Mouse (Mus musculus): ENCODE measurements around the gene Gm42878. TPM values are rescaled to one million over a fixed set of nuclear protein-coding genes. Genes with fewer than 3 reads are reported as not detected.

Gene Gm42878
- polyA plus RNA-seq, 1 experiment from 2014 or later: not detected

DNA sequence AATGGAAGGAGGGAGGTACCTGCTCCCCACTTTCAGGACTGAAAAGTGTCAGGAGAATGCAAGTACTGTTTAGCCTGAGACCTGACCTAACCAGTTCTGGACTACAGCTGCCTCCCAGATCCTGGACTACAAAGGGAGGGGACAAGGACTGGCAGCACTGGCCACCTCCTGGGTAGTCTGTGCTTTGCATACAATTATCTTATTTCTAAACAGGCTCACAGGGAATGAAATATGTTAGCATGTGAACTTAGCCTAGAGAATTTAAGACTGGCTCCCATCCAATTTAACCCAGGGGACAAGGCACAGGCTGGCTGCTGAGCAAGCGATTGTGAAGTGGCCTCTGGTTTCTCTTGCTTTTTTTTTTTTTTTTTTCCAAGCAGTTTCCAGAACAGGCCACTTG, 25.5 kb upstream of the Gm42878 start:
- DNase-seq (ENCODE audit: low spot score): no peak

GRCm38 (mm10) chr5:121569881-121570420, 24.7 kb upstream of the Gm42878 start:
- H3K36me3 ChIP-seq (ENCODE audit: control insufficient read depth, insufficient read depth, low read length): peaks cover 18% of the 10 kb centered on the region

More for the DNA sequence above, 25.5 kb upstream of the Gm42878 start:
- Histone ChIP-seq H3K36me3 (ENCODE audit: control insufficient read depth, insufficient read depth, low read length) (peaks cover 18% of the 10 kb centered on the region), H3K9me3 (ENCODE audit: control insufficient read depth, low read length) (no peaks in the 10 kb centered on the region), H3K27me3 (ENCODE audit: control insufficient read depth, insufficient read depth, low read length) (no peaks in the 10 kb centered on the region), H3K9ac (ENCODE audit: low read length) (no peak overlapping the region), H3K4me2 (ENCODE audit: low read depth, severe bottlenecking) (no peak overlapping the region), H3K4me1 (ENCODE audit: control insufficient read depth, insufficient read depth, low read length) (no peaks in the 10 kb centered on the region), H3K27ac (replicated peaks; ENCODE audit: low read depth, low read length) (no peak overlapping the region), H3K4me3 (ENCODE audit: low read depth, low read length) (no peak overlapping the region)
- WGBS: 85% methylated on average over 1 of the region's 1 CpGs
- no peak for ATAC-seq (ENCODE audit: insufficient number of reproducible peaks, low FRiP score, low TSS enrichment, low read depth)

DNA sequence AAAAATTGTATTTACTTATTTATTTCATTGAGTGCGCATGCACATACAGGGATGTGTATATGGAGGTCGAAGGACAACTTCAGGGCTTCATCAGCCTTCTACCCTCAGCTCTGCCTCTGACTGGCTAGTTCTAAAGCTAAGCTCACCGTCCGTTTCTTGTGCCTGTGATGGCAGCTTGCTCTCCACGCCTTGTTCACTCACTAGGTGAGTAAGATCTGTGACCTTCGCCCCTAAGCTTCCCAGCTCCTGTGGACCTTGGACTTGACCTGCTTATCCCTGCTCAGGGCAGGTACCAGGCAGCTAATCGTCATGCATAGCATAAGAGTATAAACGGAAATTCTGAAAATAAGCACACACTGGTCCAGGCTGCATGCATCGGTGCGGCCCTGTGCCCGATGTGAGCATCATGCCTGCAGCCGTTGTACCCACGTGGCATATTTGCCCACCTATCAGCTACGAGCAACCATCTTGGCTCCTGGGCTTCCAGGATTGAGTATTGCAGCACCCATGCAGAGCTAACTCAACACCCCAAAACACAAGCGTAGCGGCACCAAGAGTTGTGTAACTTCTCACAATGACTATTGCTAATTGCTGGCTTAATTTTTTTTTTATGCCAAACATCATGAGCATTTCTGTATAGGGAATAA, 20.9 kb upstream of the Gm42878 start:
- ATAC-seq (ENCODE audit: insufficient number of reproducible peaks, low FRiP score, low TSS enrichment, low read depth): no peak
- 95% methylated on average over 16 of the region's 16 CpGs for WGBS
- no peak for DNase-seq (ENCODE audit: low spot score)
- Histone ChIP-seq H3K9ac (ENCODE audit: low read length) (no peak overlapping the region), H3K4me3 (ENCODE audit: low read depth, low read length) (no peak overlapping the region), H3K27me3 (ENCODE audit: control insufficient read depth, insufficient read depth, low read length) (no peaks in the 10 kb centered on the region), H3K36me3 (ENCODE audit: control insufficient read depth, insufficient read depth, low read length) (peaks cover 6% of the 10 kb centered on the region), H3K9me3 (ENCODE audit: control insufficient read depth, low read length) (no peaks in the 10 kb centered on the region), H3K4me1 (ENCODE audit: control insufficient read depth, insufficient read depth, low read length) (no peaks in the 10 kb centered on the region), H3K27ac (replicated peaks; ENCODE audit: low read depth, low read length) (no peak overlapping the region), H3K4me2 (ENCODE audit: low read depth, severe bottlenecking) (no peak overlapping the region)

More at GRCm38 (mm10) chr5:121569881-121570420, 24.7 kb upstream of the Gm42878 start:
- H3K9me3 ChIP-seq (ENCODE audit: control insufficient read depth, low read length): no peaks in the 10 kb centered on the region
- DNase-seq (ENCODE audit: low spot score) (no peak), ATAC-seq (ENCODE audit: insufficient number of reproducible peaks, low FRiP score, low TSS enrichment, low read depth) (no peak)
- H3K27ac ChIP-seq (replicated peaks; ENCODE audit: low read depth, low read length): no peak overlapping the region
- WGBS: 84% methylated on average over 8 of the region's 9 CpGs
- H3K4me3 ChIP-seq (ENCODE audit: low read depth, low read length): no peak overlapping the region
- H3K4me1 ChIP-seq (ENCODE audit: control insufficient read depth, insufficient read depth, low read length): no peaks in the 10 kb centered on the region
- H3K9ac ChIP-seq (ENCODE audit: low read length): no peak overlapping the region
- no peak overlapping the region for H3K4me2 ChIP-seq (ENCODE audit: low read depth, severe bottlenecking)
- H3K27me3 ChIP-seq (ENCODE audit: control insufficient read depth, insufficient read depth, low read length): no peaks in the 10 kb centered on the region

- ATAC-seq (ENCODE audit: insufficient number of reproducible peaks, low FRiP score, low TSS enrichment, low read depth) (0 out of 2 replicates have a peak, but pooled peaks have one; percentile 15), DNase-seq (ENCODE audit: low spot score) (peak; percentile 95)
- Histone ChIP-seq H3K4me3 (ENCODE audit: low read depth, low read length) (no peak overlapping the region), H3K36me3 (ENCODE audit: control insufficient read depth, insufficient read depth, low read length) (no peaks in the 10 kb centered on the region), H3K9ac (ENCODE audit: low read length) (peak overlapping the region; percentile 43; the same call in 1 of the 2 replicates), H3K27me3 (ENCODE audit: control insufficient read depth, insufficient read depth, low read length) (no peaks in the 10 kb centered on the region), H3K27ac (replicated peaks; ENCODE audit: low read depth, low read length) (no peak overlapping the region), H3K9me3 (ENCODE audit: control insufficient read depth, low read length) (no peaks in the 10 kb centered on the region), H3K4me1 (ENCODE audit: control insufficient read depth, insufficient read depth, low read length) (no peaks in the 10 kb centered on the region), H3K4me2 (ENCODE audit: low read depth, severe bottlenecking) (peak overlapping the region; percentile 39; the same call in 1 of the 2 replicates)
- 10% methylated on average over 11 of the region's 11 CpGs for WGBS
Measured at GRCm38 (mm10) chr5:121564468-121564895, 19.2 kb upstream of the Gm42878 start.

GRCm38 (mm10) chr5:121562436-121562835, 17.2 kb upstream of the Gm42878 start:
- 85% methylated on average over 3 of the region's 3 CpGs for WGBS
- ATAC-seq (ENCODE audit: insufficient number of reproducible peaks, low FRiP score, low TSS enrichment, low read depth): no peak
- Histone ChIP-seq H3K9me3 (ENCODE audit: control insufficient read depth, low read length) (no peaks in the 10 kb centered on the region), H3K4me3 (ENCODE audit: low read depth, low read length) (no peak overlapping the region), H3K27ac (replicated peaks; ENCODE audit: low read depth, low read length) (no peak overlapping the region), H3K36me3 (ENCODE audit: control insufficient read depth, insufficient read depth, low read length) (no peaks in the 10 kb centered on the region), H3K27me3 (ENCODE audit: control insufficient read depth, insufficient read depth, low read length) (no peaks in the 10 kb centered on the region), H3K4me1 (ENCODE audit: control insufficient read depth, insufficient read depth, low read length) (no peaks in the 10 kb centered on the region), H3K4me2 (ENCODE audit: low read depth, severe bottlenecking) (no peak overlapping the region), H3K9ac (ENCODE audit: low read length) (no peak overlapping the region)
- DNase-seq (ENCODE audit: low spot score): no peak

DNA sequence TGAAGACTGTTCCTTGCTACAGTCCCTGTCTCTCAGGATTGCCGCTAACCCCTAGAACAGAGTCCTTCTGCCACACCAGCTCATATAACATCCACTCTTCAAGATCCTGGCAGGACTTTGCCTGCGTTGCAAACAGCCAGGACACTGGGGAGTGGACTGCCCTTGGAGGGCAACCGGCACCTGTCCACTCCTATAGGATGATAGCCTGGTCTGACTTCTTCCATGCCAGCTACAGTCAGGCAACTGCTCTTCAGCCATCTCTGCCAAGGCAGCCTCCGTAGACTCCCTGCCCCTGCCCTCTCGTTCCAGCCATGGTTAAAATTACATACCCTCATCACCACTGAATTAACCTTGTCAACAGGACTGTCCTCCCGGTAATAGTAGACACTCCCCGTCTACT, 3.9 kb upstream of the Gm42878 start:
- Histone ChIP-seq H3K9ac (ENCODE audit: low read length) (no peak overlapping the region), H3K9me3 (ENCODE audit: control insufficient read depth, low read length) (no peaks in the 10 kb centered on the region), H3K4me2 (ENCODE audit: low read depth, severe bottlenecking) (no peak overlapping the region), H3K27ac (replicated peaks; ENCODE audit: low read depth, low read length) (no peak overlapping the region), H3K4me1 (ENCODE audit: control insufficient read depth, insufficient read depth, low read length) (peaks cover 7% of the 10 kb centered on the region), H3K36me3 (ENCODE audit: control insufficient read depth, insufficient read depth, low read length) (no peaks in the 10 kb centered on the region), H3K27me3 (ENCODE audit: control insufficient read depth, insufficient read depth, low read length) (no peaks in the 10 kb centered on the region), H3K4me3 (ENCODE audit: low read depth, low read length) (no peak overlapping the region)
- no peak for ATAC-seq (ENCODE audit: insufficient number of reproducible peaks, low FRiP score, low TSS enrichment, low read depth)
- DNase-seq (ENCODE audit: low spot score): no peak
- WGBS: 84% methylated on average over 7 of the region's 7 CpGs

DNA sequence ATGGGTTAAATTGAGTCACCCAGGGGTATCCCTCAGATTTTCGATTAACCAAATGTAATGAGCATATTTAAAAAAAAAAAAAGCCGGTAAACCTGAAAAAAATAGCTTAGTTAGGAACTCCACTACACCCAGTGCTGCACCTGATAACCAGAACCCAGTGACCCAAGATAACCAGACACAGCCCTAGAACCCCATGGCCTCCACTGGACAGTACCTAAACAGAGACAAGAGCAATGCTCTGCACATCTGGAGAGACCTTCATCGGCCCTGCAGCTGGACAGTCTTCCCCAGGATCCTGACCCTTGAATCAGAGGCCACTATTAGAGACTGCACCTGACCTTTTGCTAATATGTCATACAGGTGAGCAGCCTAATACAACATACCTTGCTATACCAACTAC, 1.8 kb upstream of the Gm42878 start:
- no peaks in the 10 kb centered on the region for H3K36me3 ChIP-seq (ENCODE audit: control insufficient read depth, insufficient read depth, low read length)
- H3K9ac ChIP-seq (ENCODE audit: low read length): no peak overlapping the region
- H3K4me2 ChIP-seq (ENCODE audit: low read depth, severe bottlenecking): no peak overlapping the region
- peaks cover 8% of the 10 kb centered on the region for H3K4me1 ChIP-seq (ENCODE audit: control insufficient read depth, insufficient read depth, low read length)
- H3K4me3 ChIP-seq (ENCODE audit: low read depth, low read length): no peak overlapping the region
- H3K27ac ChIP-seq (replicated peaks; ENCODE audit: low read depth, low read length): no peak overlapping the region
- no peaks in the 10 kb centered on the region for H3K27me3 ChIP-seq (ENCODE audit: control insufficient read depth, insufficient read depth, low read length)
- ATAC-seq (ENCODE audit: insufficient number of reproducible peaks, low FRiP score, low TSS enrichment, low read depth): no peak
- no peaks in the 10 kb centered on the region for H3K9me3 ChIP-seq (ENCODE audit: control insufficient read depth, low read length)
- no peak for DNase-seq (ENCODE audit: low spot score)
- WGBS: 95% methylated on average over 3 of the region's 3 CpGs

- no peaks in the 10 kb centered on the region for H3K27me3 ChIP-seq (ENCODE audit: control insufficient read depth, insufficient read depth, low read length)
- peak overlapping the region; percentile 41 for H3K4me2 ChIP-seq (ENCODE audit: low read depth, severe bottlenecking)
- peaks cover 8% of the 10 kb centered on the region for H3K4me1 ChIP-seq (ENCODE audit: control insufficient read depth, insufficient read depth, low read length)
- peak; percentile 59 for DNase-seq (ENCODE audit: low spot score)
- peak overlapping the region; percentile 98 for H3K9ac ChIP-seq (ENCODE audit: low read length)
- H3K4me3 ChIP-seq (ENCODE audit: low read depth, low read length): peak overlapping the region; percentile 100
- no peaks in the 10 kb centered on the region for H3K9me3 ChIP-seq (ENCODE audit: control insufficient read depth, low read length)
- H3K27ac ChIP-seq (replicated peaks; ENCODE audit: low read depth, low read length): no peak overlapping the region
- 42% methylated on average over 6 of the region's 6 CpGs for WGBS
- no peak for ATAC-seq (ENCODE audit: insufficient number of reproducible peaks, low FRiP score, low TSS enrichment, low read depth)
- H3K36me3 ChIP-seq (ENCODE audit: control insufficient read depth, insufficient read depth, low read length): no peaks in the 10 kb centered on the region
Measured at GRCm38 (mm10) chr5:121546530-121546895, 1.2 kb upstream of the Gm42878 start.

All from limb, embryonic 11.5 days (tissue).